Mouse (Mus musculus): ENCODE measurements around the gene Apobec2.

Gene Apobec2

GRCm38 (mm10) chr17:48409380-48410298 lies 23.1 kb downstream of the Apobec2 start, which contains the start of the genes Nfya and Oard1:
Gene Nfya (minus strand): TSS chr17:48409906.
Gene Oard1 (plus strand): TSS chr17:48410014.
- peak; percentile 100 for DNase-seq (ENCODE audit: low read depth in 2 of 2, low spot score in 2 of 2)

GRCm38 (mm10) chr17:48408526-48409291 lies 24.0 kb downstream of the Apobec2 start:
- peak; percentile 62 to 69 for DNase-seq (ENCODE audit: low read depth in 2 of 2, low spot score in 2 of 2)

GRCm38 (mm10) chr17:48407910-48408525 lies 24.7 kb downstream of the Apobec2 start:
- no peak for DNase-seq (ENCODE audit: low read depth in 2 of 2, low spot score in 2 of 2)

GRCm38 (mm10) chr17:48407154-48407553 lies 25.6 kb downstream of the Apobec2 start:
- no peak for DNase-seq (ENCODE audit: low read depth in 2 of 2, low spot score in 2 of 2)

GRCm38 (mm10) chr17:48404706-48405105 lies 28.0 kb downstream of the Apobec2 start:
- no peak for DNase-seq (ENCODE audit: low read depth in 2 of 2, low spot score in 2 of 2)

- DNase-seq (ENCODE audit: low read depth in 2 of 2, low spot score in 2 of 2), result no peak
Measured at GRCm38 (mm10) chr17:48403848-48404247, 28.9 kb downstream of the Apobec2 start.

- DNase-seq (ENCODE audit: low read depth in 2 of 2, low spot score in 2 of 2), result no peak
Measured at GRCm38 (mm10) chr17:48402751-48403150, 30.0 kb downstream of the Apobec2 start.

GRCm38 (mm10) chr17:48401710-48402109 lies 31.0 kb downstream of the Apobec2 start:
- no peak for DNase-seq (ENCODE audit: low read depth in 2 of 2, low spot score in 2 of 2)

- no peak for DNase-seq (ENCODE audit: low read depth in 2 of 2, low spot score in 2 of 2)
Measured at GRCm38 (mm10) chr17:48392616-48393015, 40.1 kb downstream of the Apobec2 start.

GRCm38 (mm10) chr17:48391446-48391845 lies 41.3 kb downstream of the Apobec2 start:
- no peak for DNase-seq (ENCODE audit: low read depth in 2 of 2, low spot score in 2 of 2)

GRCm38 (mm10) chr17:48389442-48389841 lies 43.3 kb downstream of the Apobec2 start:
- DNase-seq (ENCODE audit: low read depth in 2 of 2, low spot score in 2 of 2), result no peak

GRCm38 (mm10) chr17:48388666-48389065 lies 44.1 kb downstream of the Apobec2 start:
- DNase-seq (ENCODE audit: low read depth in 2 of 2, low spot score in 2 of 2), result no peak

- DNase-seq (ENCODE audit: low read depth in 2 of 2, low spot score in 2 of 2), result no peak
Measured at GRCm38 (mm10) chr17:48385786-48386461, 46.8 kb downstream of the Apobec2 start.

- DNase-seq (ENCODE audit: low read depth in 2 of 2, low spot score in 2 of 2), result no peak
Measured at GRCm38 (mm10) chr17:48379050-48379449, 53.7 kb downstream of the Apobec2 start.

- DNase-seq (ENCODE audit: low read depth in 2 of 2, low spot score in 2 of 2), result no peak
Measured at GRCm38 (mm10) chr17:48376102-48376501, 56.6 kb downstream of the Apobec2 start.

GRCm38 (mm10) chr17:48372987-48373386 lies 59.7 kb downstream of the Apobec2 start:
- DNase-seq (ENCODE audit: low read depth in 2 of 2, low spot score in 2 of 2), result no peak

- no peak for DNase-seq (ENCODE audit: low read depth in 2 of 2, low spot score in 2 of 2)
Measured at GRCm38 (mm10) chr17:48371621-48372020, 61.1 kb downstream of the Apobec2 start.
